Mouse (Mus musculus) urinary bladder, postnatal 4 days (tissue): ENCODE results near the gene Clptm1l.

Experiments
- DNase-seq, 2 experiments: peaks; one replicate each; pipeline ENCODE4 v3.0.0; 2021 to 2022; ENCODE audit warnings: low spot score in 2 of 2

Clptm1l gene

GRCm38 (mm10) chr13:73603522-73604155 lies at the start of gene Clptm1l:
Gene Clptm1l, plus strand, starts transcription at chr13:73604006.
- DNase-seq: peak; percentile 95 to 96

- peak in 1 of 2 experiments; percentile 52 for DNase-seq
These were observed 39.6 kb upstream of the Clptm1l start for GRCm38 (mm10) chr13:73564201-73564600.

- no peak for DNase-seq
These were observed 28.8 kb upstream of the Clptm1l start for GRCm38 (mm10) chr13:73575051-73575450.

DNA sequence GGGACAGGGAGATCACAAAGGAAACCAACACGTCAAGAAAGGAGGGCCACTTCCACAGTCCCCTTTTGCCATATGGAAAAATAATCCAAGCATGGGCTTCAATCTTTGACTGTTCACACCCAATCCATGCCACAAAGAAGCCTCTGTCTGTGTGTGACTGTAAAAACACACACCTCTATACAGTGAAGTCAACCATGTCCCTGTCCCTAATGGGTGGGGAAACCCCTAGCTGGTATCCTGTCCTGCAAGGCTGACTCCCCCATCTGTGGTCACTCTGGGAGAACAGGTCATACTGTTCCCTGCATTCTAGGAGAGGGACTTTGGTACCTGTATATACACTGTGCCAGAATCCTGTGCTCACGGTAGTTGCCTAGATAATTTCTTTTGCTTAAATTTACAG lies 26.5 kb upstream of the Clptm1l start:
- no peak for DNase-seq

- DNase-seq: no peak
These were observed 12.3 kb upstream of the Clptm1l start for GRCm38 (mm10) chr13:73591488-73591887.

GRCm38 (mm10) chr13:73592546-73592945 lies 11.3 kb upstream of the Clptm1l start:
- no peak for DNase-seq

- no peak for DNase-seq
These were observed 7.5 kb upstream of the Clptm1l start for GRCm38 (mm10) chr13:73596276-73596675.

DNA sequence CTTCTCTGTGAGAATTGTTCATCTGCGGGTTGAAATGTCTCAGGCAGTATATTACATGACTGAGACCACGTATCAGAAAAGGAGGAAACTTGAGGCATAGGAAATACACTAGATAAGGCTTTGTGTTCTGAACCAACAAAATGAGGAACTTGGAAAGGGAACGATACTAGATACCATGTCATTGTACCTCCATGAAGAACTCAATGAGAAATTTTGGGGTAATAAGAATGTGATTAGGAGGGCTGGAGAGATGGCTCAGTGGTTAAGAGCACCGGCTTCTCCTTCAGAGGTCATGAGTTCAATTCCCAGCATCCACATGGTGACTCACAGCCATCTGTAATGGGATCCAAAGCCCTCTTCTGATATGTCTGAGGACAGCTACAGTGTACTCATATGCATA lies 3.6 kb upstream of the Clptm1l start:
- DNase-seq: no peak

GRCm38 (mm10) chr13:73603046-73603445 lies 760 bp upstream of the Clptm1l start:
- DNase-seq: no peak

DNA sequence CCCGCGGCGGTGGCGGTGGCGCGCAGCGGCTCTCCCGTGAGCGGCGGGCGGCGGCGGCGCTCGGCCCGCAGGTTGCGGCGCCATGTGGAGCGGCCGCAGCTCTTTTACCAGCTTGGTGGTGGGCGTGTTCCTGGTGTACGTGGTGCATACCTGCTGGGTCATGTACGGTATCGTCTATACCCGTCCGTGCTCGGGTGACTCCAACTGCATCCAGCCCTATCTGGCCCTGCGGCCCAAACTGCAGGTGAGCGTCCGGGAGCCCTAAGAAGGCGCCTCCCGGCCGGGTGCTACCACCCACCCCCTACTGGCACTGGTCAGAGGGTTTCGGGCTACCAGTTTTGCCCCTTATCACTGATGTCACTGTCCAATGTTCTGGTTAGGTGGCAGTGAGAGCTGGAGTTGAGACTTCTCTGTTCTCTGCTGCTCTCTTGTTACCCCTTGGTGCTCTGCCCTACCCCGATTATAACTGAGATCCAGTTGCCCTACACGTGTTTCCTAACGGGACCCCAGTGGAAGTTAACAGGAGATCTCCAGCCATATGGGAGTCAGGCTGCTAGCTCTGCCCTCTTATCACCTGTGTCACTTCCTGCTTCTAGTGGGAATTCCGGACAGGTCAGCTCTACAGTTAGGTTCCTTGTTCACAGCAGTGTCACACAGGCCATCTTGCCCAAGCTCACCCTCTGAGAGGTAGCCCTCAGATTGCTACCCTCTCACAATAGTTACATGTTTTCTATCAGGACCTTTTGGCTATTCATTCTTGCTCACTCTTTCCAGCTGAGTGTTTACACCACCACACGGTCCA lies 551 bp downstream of the Clptm1l start:
- no peak for DNase-seq

GRCm38 (mm10) chr13:73618406-73618805 lies 14.6 kb downstream of the Clptm1l start:
- DNase-seq: no peak

DNA sequence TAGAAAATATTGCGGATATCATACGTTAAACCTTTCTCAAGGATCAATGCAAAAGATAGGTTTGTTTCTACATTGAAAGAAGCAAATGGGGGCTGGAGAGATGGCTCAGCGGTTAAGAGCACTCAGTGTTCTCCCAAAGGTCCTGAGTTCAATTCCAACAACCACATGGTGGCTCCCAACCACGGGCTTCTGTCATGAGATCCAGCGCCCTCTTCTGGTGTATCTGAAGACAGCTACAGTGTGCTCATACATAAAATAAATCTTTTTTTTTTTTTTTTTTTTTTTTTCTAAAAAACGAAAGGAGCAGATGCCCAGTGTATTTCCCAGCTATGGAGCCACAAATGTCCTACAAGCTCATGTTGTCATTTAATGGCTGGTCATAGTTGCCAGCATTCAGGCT lies 16.8 kb downstream of the Clptm1l start:
- DNase-seq: no peak

DNA sequence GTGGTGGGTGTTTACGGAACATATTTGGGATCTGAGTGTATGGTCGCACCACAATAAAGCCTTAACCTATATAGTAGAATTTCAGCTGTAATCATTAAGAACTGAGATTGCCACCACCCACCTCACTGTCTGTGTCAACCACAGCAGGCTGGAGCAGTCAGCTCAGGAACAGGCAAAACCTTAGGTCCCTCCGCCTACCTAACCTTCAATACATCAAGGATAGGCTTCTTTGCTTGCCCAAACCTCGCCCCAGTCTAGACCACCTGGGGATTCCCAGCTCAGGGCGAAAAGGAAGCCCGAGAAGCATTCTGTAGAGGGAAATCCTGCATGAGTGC lies 22.6 kb downstream of the Clptm1l start:
- no peak for DNase-seq

GRCm38 (mm10) chr13:73626745-73627549 lies 23.1 kb downstream of the Clptm1l start, which contains the start of gene Tert:
Gene Tert, plus strand, starts transcription at chr13:73626911.
- peak; percentile 41 to 66 for DNase-seq

- no peak for DNase-seq
These were observed 24.8 kb downstream of the Clptm1l start for GRCm38 (mm10) chr13:73628586-73629113.

GRCm38 (mm10) chr13:73631837-73632236 lies 28.0 kb downstream of the Clptm1l start:
- no peak for DNase-seq

- no peak for DNase-seq
These were observed 34.0 kb downstream of the Clptm1l start for GRCm38 (mm10) chr13:73637826-73638225.

GRCm38 (mm10) chr13:73641296-73641695 lies 37.5 kb downstream of the Clptm1l start:
- DNase-seq: no peak

GRCm38 (mm10) chr13:73646397-73647087 lies 42.7 kb downstream of the Clptm1l start:
- DNase-seq: no peak

GRCm38 (mm10) chr13:73653266-73653665 lies 49.5 kb downstream of the Clptm1l start:
- no peak for DNase-seq

GRCm38 (mm10) chr13:73654976-73655375 lies 51.2 kb downstream of the Clptm1l start:
- no peak for DNase-seq

- DNase-seq: no peak
These were observed 55.1 kb downstream of the Clptm1l start for GRCm38 (mm10) chr13:73658953-73659352.
